Mouse (Mus musculus): ENCODE results near the gene Fam114a1. TPM values are rescaled to one million over a fixed set of nuclear protein-coding genes. Genes with fewer than 3 reads are reported as not detected.

Gene Fam114a1
- polyA plus RNA-seq, 1 experiment from 2014 or later = 12.9 TPM

DNA sequence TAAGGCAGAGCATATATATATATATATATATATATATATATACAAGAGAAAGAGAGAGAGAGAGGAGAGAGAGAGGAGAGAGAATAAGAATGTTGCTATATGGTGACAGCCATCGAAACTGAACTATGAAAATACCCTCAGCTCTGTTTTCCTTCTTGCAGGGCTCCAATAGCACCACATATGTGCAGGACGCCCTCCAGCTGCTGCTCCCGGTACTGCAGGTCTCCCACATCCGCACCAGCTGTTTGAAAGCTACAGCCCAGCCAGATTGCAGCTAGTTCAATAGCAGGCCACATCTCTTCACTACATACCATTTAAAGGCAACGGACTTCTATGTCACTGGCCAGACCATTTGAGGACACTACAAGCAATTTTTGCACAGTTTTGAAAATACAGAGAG is 70.6 kb downstream of the Fam114a1 start:
- Histone ChIP-seq H3K9me3 (replicated peaks; ENCODE audit: control insufficient read depth, low read length) (no peaks in the 10 kb centered on the region), H3K27me3 (ENCODE audit: control insufficient read depth, insufficient read depth, low read depth, low read length) (no peaks in the 10 kb centered on the region), H3K4me2 (ENCODE audit: low read depth, low read length) (no peak overlapping the region), H3K27ac (ENCODE audit: low read length) (no peak overlapping the region), H3K9ac (ENCODE audit: low read depth, low read length) (no peak overlapping the region), H3K4me3 (ENCODE audit: low read depth, low read length) (no peak overlapping the region), H3K4me1 (ENCODE audit: control insufficient read depth, low read depth, low read length) (no peaks in the 10 kb centered on the region), H3K36me3 (ENCODE audit: control insufficient read depth, insufficient read depth) (no peaks in the 10 kb centered on the region; the same call in 1 of the 2 replicates)
- 51% methylated on average over 5 of the region's 5 CpGs for WGBS (ENCODE audit: insufficient replicate concordance)
- ATAC-seq (ENCODE audit: low read depth) = no peak

DNA sequence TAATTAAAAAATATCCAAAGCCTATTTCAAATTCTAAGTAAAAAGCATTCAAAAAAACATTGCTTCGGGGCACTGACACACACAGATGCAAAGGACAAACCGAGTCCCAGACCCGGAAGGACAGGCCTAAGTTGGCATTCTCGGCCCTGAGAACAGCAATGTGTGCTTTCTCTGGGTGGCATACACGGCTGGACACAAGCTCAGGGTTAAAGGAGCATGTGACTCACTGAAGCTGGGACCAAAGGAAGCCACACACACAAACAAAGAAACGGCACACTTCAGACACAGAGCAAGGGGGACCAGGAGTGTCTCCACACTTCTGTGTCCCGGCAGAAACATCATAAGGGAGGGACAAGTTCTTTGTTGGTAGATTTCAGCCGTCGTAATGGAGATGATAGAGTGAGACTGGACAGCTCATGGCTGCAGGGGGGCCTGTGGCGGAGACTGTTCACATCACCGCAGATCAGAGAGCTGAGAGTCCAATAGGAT is 73.6 kb downstream of the Fam114a1 start:
- Histone ChIP-seq H3K4me1 (ENCODE audit: control insufficient read depth, low read depth, low read length) (no peaks in the 10 kb centered on the region), H3K27ac (ENCODE audit: low read length) (no peak overlapping the region), H3K27me3 (ENCODE audit: control insufficient read depth, insufficient read depth, low read depth, low read length) (no peaks in the 10 kb centered on the region), H3K9ac (ENCODE audit: low read depth, low read length) (no peak overlapping the region), H3K9me3 (replicated peaks; ENCODE audit: control insufficient read depth, low read length) (no peaks in the 10 kb centered on the region), H3K4me2 (ENCODE audit: low read depth, low read length) (no peak overlapping the region), H3K36me3 (ENCODE audit: control insufficient read depth, insufficient read depth) (no peaks in the 10 kb centered on the region; the same call in 1 of the 2 replicates), H3K4me3 (ENCODE audit: low read depth, low read length) (no peak overlapping the region)
- whole genome bisulfite sequencing (ENCODE audit: insufficient replicate concordance) = 74% methylated on average over 11 of the region's 11 CpGs
- ATAC-seq (ENCODE audit: low read depth) = no peak

DNA sequence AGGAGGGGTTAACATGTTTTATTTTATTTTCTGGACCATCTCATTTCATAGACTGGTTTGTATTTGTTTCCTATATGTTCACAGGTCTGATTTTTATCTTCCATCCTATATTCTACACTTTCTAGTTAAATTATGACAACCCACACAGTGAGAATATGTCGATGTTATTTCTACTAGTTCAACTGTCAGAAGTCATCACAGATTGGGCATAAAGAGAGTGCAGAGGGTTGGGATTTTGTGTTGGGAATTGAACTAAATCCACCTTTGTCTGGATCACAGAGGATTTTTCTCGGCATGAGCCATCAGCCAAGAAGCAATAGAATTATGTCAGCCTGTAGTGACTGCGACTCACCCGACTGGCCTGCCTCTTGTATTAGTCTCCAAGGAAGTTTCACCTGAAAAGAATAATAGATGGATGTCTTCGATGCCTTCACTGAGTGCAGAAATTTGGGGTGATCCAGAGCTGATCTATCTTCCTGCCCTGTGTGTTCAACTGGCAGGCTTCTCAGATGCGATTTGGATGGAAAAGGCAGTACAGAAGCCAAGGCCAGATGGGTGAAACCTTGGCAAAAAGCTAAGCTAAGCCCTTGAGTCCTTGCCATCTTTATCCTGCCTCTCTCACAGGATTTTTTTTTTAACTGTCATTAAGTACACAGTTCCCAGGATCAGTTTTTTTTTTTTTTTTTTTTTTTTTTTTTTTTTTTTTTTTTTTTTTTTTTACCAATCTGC is 75.9 kb downstream of the Fam114a1 start:
- Histone ChIP-seq H3K27me3 (ENCODE audit: control insufficient read depth, insufficient read depth, low read depth, low read length) (no peaks in the 10 kb centered on the region), H3K9me3 (replicated peaks; ENCODE audit: control insufficient read depth, low read length) (no peaks in the 10 kb centered on the region), H3K27ac (ENCODE audit: low read length) (no peak overlapping the region), H3K9ac (ENCODE audit: low read depth, low read length) (no peak overlapping the region), H3K36me3 (ENCODE audit: control insufficient read depth, insufficient read depth) (no peaks in the 10 kb centered on the region), H3K4me2 (ENCODE audit: low read depth, low read length) (no peak overlapping the region), H3K4me3 (ENCODE audit: low read depth, low read length) (no peak overlapping the region), H3K4me1 (ENCODE audit: control insufficient read depth, low read depth, low read length) (no peaks in the 10 kb centered on the region)
- no peak for ATAC-seq (ENCODE audit: low read depth)
- whole genome bisulfite sequencing (ENCODE audit: insufficient replicate concordance) = 68% methylated on average over 6 of the region's 6 CpGs

DNA sequence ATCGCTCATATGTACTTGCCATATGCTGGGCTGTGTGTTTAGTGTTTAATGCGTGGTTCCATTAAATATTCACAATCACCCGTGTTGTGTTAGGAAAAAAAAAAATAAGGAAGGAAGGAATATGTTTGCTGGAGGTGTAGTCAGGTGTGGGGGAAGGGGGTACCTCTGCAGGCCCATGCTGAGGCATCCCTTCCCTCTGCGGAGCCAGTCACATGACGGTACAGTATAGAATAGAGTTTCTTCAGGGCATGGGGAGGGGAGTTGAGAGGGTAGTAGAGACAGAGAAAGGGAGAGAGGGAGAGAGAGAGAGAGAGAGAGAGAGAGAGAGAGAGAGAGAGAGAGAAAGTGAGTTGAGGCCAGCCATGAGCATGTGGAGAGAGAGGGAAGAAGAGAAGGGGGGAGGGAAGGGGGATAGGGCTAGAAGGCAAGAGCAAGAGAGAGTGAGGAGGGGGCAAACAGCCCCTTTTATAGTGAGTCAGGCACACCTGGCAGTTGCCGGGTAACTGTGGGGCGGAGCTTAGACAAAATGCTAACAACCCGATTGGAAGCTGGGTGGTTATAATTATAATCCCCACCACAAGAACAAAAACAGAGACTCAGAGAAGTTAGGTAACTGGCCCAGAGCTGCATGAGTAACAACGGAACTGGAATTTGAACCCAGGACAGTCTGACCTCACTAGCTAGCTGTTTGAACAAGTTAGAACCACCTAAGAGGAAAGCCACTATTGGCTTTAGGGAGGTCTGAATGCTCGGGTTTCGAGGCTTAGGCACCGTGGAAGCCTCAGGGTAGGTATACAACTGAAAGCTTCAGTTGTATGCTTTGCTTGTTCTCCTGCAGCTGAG is 76.8 kb downstream of the Fam114a1 start:
- no peak for ATAC-seq (ENCODE audit: low read depth)
- Histone ChIP-seq H3K27ac (ENCODE audit: low read length) (no peak overlapping the region), H3K9me3 (replicated peaks; ENCODE audit: control insufficient read depth, low read length) (no peaks in the 10 kb centered on the region), H3K4me3 (ENCODE audit: low read depth, low read length) (no peak overlapping the region), H3K27me3 (ENCODE audit: control insufficient read depth, insufficient read depth, low read depth, low read length) (no peaks in the 10 kb centered on the region), H3K4me1 (ENCODE audit: control insufficient read depth, low read depth, low read length) (no peaks in the 10 kb centered on the region), H3K4me2 (ENCODE audit: low read depth, low read length) (no peak overlapping the region), H3K36me3 (ENCODE audit: control insufficient read depth, insufficient read depth) (no peaks in the 10 kb centered on the region), H3K9ac (ENCODE audit: low read depth, low read length) (no peak overlapping the region)
- WGBS (ENCODE audit: insufficient replicate concordance) = 61% methylated on average over 12 of the region's 12 CpGs

DNA sequence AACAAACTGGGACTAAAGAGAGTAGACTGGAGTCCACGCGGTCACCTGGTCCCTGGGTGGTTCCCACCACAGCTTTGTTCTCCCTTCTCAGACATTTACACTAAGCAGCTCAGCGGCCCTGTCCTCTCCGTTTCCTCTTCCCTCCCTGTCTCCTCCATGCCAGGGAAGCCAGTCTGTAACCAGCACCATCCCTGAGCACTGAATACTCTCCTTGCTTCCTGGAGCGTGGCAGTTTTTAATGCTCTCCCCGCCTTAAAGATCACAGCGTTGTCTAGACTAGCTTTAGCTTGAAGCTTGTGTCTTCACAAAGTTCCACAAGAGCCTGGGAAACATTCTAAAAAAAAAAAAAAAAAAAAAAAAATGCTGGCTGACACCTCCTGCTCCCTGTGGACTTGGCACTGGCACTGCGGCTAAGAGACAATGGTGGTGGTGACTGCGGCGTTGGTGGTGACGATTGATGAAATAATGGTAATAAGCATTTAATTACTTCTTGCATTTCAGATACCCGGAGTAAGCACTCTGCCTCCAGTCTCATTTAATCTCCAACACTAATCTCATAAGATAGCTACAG is 77.5 kb downstream of the Fam114a1 start:
- 67% methylated on average over 12 of the region's 12 CpGs for WGBS (ENCODE audit: insufficient replicate concordance)
- Histone ChIP-seq H3K4me3 (ENCODE audit: low read depth, low read length) (no peak overlapping the region), H3K27me3 (ENCODE audit: control insufficient read depth, insufficient read depth, low read depth, low read length) (no peaks in the 10 kb centered on the region), H3K9ac (ENCODE audit: low read depth, low read length) (no peak overlapping the region), H3K4me2 (ENCODE audit: low read depth, low read length) (no peak overlapping the region), H3K4me1 (ENCODE audit: control insufficient read depth, low read depth, low read length) (no peaks in the 10 kb centered on the region), H3K36me3 (ENCODE audit: control insufficient read depth, insufficient read depth) (no peaks in the 10 kb centered on the region), H3K9me3 (replicated peaks; ENCODE audit: control insufficient read depth, low read length) (no peaks in the 10 kb centered on the region), H3K27ac (ENCODE audit: low read length) (no peak overlapping the region)
- no peak for ATAC-seq (ENCODE audit: low read depth)

DNA sequence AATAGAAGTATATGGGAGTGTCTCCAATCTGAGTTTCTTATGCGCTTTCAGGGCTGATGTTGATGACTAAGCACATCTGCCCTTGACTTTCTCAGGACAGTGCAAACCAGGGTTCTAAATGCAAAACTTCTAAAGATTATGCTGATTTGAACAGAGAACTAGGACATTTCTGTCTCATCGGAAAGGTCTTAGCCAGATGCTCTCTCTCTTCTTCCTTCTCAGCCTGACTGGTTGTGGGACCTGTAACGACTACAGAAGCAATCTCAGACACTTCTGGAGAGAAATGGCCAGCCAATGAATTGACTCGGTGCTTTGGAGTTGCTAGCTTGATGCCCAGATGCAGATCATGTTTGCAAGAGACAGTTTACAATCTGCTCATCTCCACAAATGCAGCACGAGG is 80.0 kb downstream of the Fam114a1 start:
- no peak for ATAC-seq (ENCODE audit: low read depth)
- no peak overlapping the region for H3K4me3 ChIP-seq (ENCODE audit: low read depth, low read length)
- WGBS (ENCODE audit: insufficient replicate concordance) = 67% methylated on average over 5 of the region's 5 CpGs
- H3K36me3 ChIP-seq (ENCODE audit: control insufficient read depth, insufficient read depth) = no peaks in the 10 kb centered on the region
- H3K4me2 ChIP-seq (ENCODE audit: low read depth, low read length) = no peak overlapping the region
- no peaks in the 10 kb centered on the region for H3K27me3 ChIP-seq (ENCODE audit: control insufficient read depth, insufficient read depth, low read depth, low read length)
- H3K4me1 ChIP-seq (ENCODE audit: control insufficient read depth, low read depth, low read length) = no peaks in the 10 kb centered on the region
- H3K9me3 ChIP-seq (replicated peaks; ENCODE audit: control insufficient read depth, low read length) = no peaks in the 10 kb centered on the region
- no peak overlapping the region for H3K9ac ChIP-seq (ENCODE audit: low read depth, low read length)
- H3K27ac ChIP-seq (ENCODE audit: low read length) = no peak overlapping the region

DNA sequence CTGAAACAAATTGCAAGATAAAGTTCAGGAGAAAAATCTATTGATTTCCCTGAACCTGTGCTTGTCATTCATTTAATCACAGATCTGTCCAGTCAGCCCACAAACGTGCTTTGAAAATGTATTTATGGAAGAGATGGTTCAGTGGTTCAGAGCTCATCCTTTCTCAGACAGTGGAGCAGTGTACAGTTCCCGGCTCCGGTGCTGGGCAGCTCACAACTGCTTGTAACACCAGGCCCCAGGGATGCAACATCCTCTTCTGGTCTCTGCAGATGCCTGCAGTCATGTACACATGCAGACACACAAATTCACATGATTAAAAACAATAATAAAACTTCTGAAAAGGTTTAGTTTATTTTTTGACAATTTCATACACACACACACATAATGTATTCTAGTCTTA is 81.6 kb downstream of the Fam114a1 start:
- Histone ChIP-seq H3K9ac (ENCODE audit: low read depth, low read length) (no peak overlapping the region), H3K4me1 (ENCODE audit: control insufficient read depth, low read depth, low read length) (no peaks in the 10 kb centered on the region), H3K4me3 (ENCODE audit: low read depth, low read length) (no peak overlapping the region), H3K27ac (ENCODE audit: low read length) (no peak overlapping the region), H3K9me3 (replicated peaks; ENCODE audit: control insufficient read depth, low read length) (no peaks in the 10 kb centered on the region), H3K36me3 (ENCODE audit: control insufficient read depth, insufficient read depth) (no peaks in the 10 kb centered on the region), H3K4me2 (ENCODE audit: low read depth, low read length) (no peak overlapping the region), H3K27me3 (ENCODE audit: control insufficient read depth, insufficient read depth, low read depth, low read length) (no peaks in the 10 kb centered on the region)
- 60% methylated on average over 3 of the region's 3 CpGs for WGBS (ENCODE audit: insufficient replicate concordance)
- no peak for ATAC-seq (ENCODE audit: low read depth)

DNA sequence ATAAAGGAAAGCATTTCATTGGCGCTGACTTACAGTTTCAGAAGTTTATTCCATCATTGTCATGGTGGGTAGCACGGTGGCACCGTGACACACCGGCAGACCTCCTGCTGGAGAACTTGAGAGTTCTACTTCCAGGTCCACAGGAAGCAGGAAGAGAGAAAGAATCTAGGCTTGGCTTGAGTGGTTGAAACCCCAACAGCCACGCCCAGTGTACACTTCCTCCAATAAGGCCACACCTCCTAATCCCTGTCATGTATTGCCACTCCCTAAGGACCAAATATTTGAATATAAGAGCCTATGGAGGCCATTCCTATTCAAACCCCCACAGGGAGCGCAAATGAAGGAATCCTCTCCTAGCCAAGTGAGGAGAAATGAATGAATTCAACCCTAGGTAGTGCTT is 87.7 kb downstream of the Fam114a1 start:
- Histone ChIP-seq H3K36me3 (ENCODE audit: control insufficient read depth, insufficient read depth) (no peaks in the 10 kb centered on the region), H3K9me3 (replicated peaks; ENCODE audit: control insufficient read depth, low read length) (no peaks in the 10 kb centered on the region), H3K27ac (ENCODE audit: low read length) (no peak overlapping the region), H3K27me3 (ENCODE audit: control insufficient read depth, insufficient read depth, low read depth, low read length) (no peaks in the 10 kb centered on the region), H3K4me2 (ENCODE audit: low read depth, low read length) (no peak overlapping the region), H3K4me3 (ENCODE audit: low read depth, low read length) (no peak overlapping the region), H3K4me1 (ENCODE audit: control insufficient read depth, low read depth, low read length) (no peaks in the 10 kb centered on the region), H3K9ac (ENCODE audit: low read depth, low read length) (no peak overlapping the region)
- no peak for ATAC-seq (ENCODE audit: low read depth)
- 80% methylated on average over 6 of the region's 6 CpGs for WGBS (ENCODE audit: insufficient replicate concordance)

DNA sequence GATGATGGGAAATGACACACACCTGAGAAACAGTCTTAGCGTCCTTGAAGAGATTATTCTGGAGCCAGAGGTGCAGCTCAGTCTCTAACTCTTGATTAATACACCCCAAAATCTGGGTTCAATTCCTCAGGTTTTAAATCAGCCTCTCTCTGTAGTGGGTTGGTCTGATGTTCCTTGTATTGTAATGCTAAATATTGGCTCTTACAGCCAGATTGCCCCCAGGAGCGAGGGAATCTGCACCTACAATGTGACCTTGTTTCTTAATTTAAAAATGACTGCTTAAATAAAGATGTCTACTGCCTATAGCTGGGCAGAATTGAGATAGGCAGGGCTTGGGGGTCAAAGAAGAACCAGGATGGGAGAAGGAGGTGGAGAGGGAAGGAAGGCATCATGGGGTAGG is 89.9 kb downstream of the Fam114a1 start:
- Histone ChIP-seq H3K27me3 (ENCODE audit: control insufficient read depth, insufficient read depth, low read depth, low read length) (no peaks in the 10 kb centered on the region), H3K4me3 (ENCODE audit: low read depth, low read length) (no peak overlapping the region), H3K36me3 (ENCODE audit: control insufficient read depth, insufficient read depth) (no peaks in the 10 kb centered on the region), H3K27ac (ENCODE audit: low read length) (no peak overlapping the region), H3K9me3 (replicated peaks; ENCODE audit: control insufficient read depth, low read length) (no peaks in the 10 kb centered on the region), H3K9ac (ENCODE audit: low read depth, low read length) (no peak overlapping the region), H3K4me1 (ENCODE audit: control insufficient read depth, low read depth, low read length) (no peaks in the 10 kb centered on the region), H3K4me2 (ENCODE audit: low read depth, low read length) (no peak overlapping the region)
- no peak for ATAC-seq (ENCODE audit: low read depth)
- WGBS (ENCODE audit: insufficient replicate concordance) = 55% methylated on average over 2 of the region's 2 CpGs
